Mouse (Mus musculus) liver, adult 2 months (tissue): ENCODE data around the gene Atf2. TPM values are rescaled to one million over a fixed set of nuclear protein-coding genes. Genes with fewer than 3 reads are reported as not detected.
A peak's percentile ranks its signal among the peaks of the same experiment; 100 is the strongest.
"Not testable (repeated sequence)": the region's sequence is repeated elsewhere in the genome, so short reads cannot be mapped to it uniquely, and the experiment has no call there.

ENCODE experiments used
- DNase-seq: peaks from one replicate; pipeline ENCODE4 v3.0.0-alpha.2; 2011; ENCODE audit warnings: low read depth, low spot score; ENCODE audit errors: extremely low read depth
- H3K27ac ChIP-seq: fragments of 200-500 bp; replicated peaks from 2 replicates; pipeline ENCODE4 v1.5.1; 2012; ENCODE audit warnings: low read depth, mild to moderate bottlenecking, control low read depth, inconsistent platforms, low read length; ENCODE audit not compliant: insufficient read depth
- H3K27me3 ChIP-seq: fragments of 200-500 bp; 2 replicates; pipeline ENCODE4 v1.6.1; 2012; ENCODE audit warnings: mild to moderate bottlenecking, moderate library complexity, low read length, inconsistent platforms; ENCODE audit not compliant: control insufficient read depth, insufficient read depth
- H3K36me3 ChIP-seq: fragments of 200-500 bp; 2 replicates; pipeline ENCODE4 v1.6.1; 2012; ENCODE audit warnings: low read length, inconsistent platforms; ENCODE audit not compliant: control insufficient read depth, insufficient read depth
- H3K4me1 ChIP-seq: fragments of 200-500 bp; 2 replicates; pipeline ENCODE4 v1.6.1; 2011; ENCODE audit warnings: low read length; ENCODE audit not compliant: control insufficient read depth, insufficient read depth
- H3K4me3 ChIP-seq: fragments of 200-500 bp; 2 replicates; pipeline ENCODE4 v1.5.1; 2011; ENCODE audit warnings: low read depth, mild to moderate bottlenecking, control low read depth, low read length, moderate library complexity; ENCODE audit not compliant: insufficient read depth
- H3K79me2 ChIP-seq: fragments of 200-500 bp; 2 replicates; pipeline ENCODE4 v1.6.1; 2012; ENCODE audit warnings: inconsistent platforms, mild to moderate bottlenecking, low read length, moderate library complexity; ENCODE audit not compliant: control insufficient read depth, insufficient read depth
- H3K9ac ChIP-seq: fragments of 200-500 bp; 2 replicates; pipeline ENCODE4 v1.6.1; 2012; ENCODE audit warnings: low read depth, mild to moderate bottlenecking, control low read depth, inconsistent platforms, low read length
- CTCF ChIP-seq: fragments of 200-500 bp; IDR thresholded peaks from 2 replicates; pipeline ENCODE4 v1.5.1; 2011; ENCODE audit warnings: low read depth, low read length, control low read depth
- POLR2A ChIP-seq: fragments of 200-500 bp; IDR thresholded peaks from 2 replicates; pipeline ENCODE4 v1.6.1; 2011; ENCODE audit warnings: low read length, control low read depth; ENCODE audit not compliant: insufficient read depth; ENCODE audit errors: extremely low read depth
- WGBS: fragments of 180-500 bp; shearing (Covaris S2); methylation state at CpG from one replicate; pipeline ENCODE4 v1.1.7; 2018; 5-methylcytosine and 5-hydroxymethylcytosine counted together
- polyA plus RNA-seq: library from polyadenylated mRNA; depleted of rRNA; stranded (reverse); fragments of >200 nt; gene quantifications from 2 replicates; pipeline ENCODE4 v1.2.3, GENCODE M21; 2012
- total RNA-seq: library from RNA; depleted of rRNA; stranded (reverse); fragments of >200 nt; gene quantifications from 2 replicates; pipeline ENCODE4 v1.2.3, GENCODE M21; 2014

Gene Atf2
- total and polyA plus RNA-seq, 2 experiments: 7.1 to 15.4 TPM

GRCm38 (mm10) chr2:73909116-73909515, 16.7 kb upstream of the Atf2 start:
- Histone ChIP-seq H3K4me3 (no peak overlapping the region), H3K36me3 (peaks cover 34% of the 10 kb centered on the region), H3K4me1 (peaks cover 2% of the 10 kb centered on the region; the same call in 1 of the 2 replicates), H3K27me3 (no peaks in the 10 kb centered on the region), H3K9ac (no peak overlapping the region), H3K79me2 (peaks cover 6% of the 10 kb centered on the region; the same call in 1 of the 2 replicates), H3K27ac (no peak overlapping the region)
- 17% methylated on average over 2 of the region's 2 CpGs for WGBS
- peak; percentile 69 for DNase-seq
- TF ChIP-seq POLR2A (no peak), CTCF (no peak)

GRCm38 (mm10) chr2:73904679-73905078, 12.2 kb upstream of the Atf2 start:
- DNase-seq: peak; percentile 31
- H3K9ac ChIP-seq, H3K27ac ChIP-seq, H3K4me1 ChIP-seq, H3K4me3 ChIP-seq, H3K79me2 ChIP-seq, H3K27me3 ChIP-seq: not testable (repeated sequence)
- peaks cover 30% of the 10 kb centered on the region for H3K36me3 ChIP-seq

GRCm38 (mm10) chr2:73903536-73903935, 11.1 kb upstream of the Atf2 start:
- no peaks in the 10 kb centered on the region for H3K79me2 ChIP-seq
- TF ChIP-seq CTCF: no peak
- TF ChIP-seq POLR2A: no peak
- no peaks in the 10 kb centered on the region for H3K27me3 ChIP-seq
- H3K4me3 ChIP-seq: no peak overlapping the region
- peaks cover 21% of the 10 kb centered on the region for H3K36me3 ChIP-seq
- WGBS: 96% methylated on average over 2 of the region's 2 CpGs
- DNase-seq: no peak
- no peak overlapping the region for H3K27ac ChIP-seq
- H3K4me1 ChIP-seq: no peaks in the 10 kb centered on the region
- H3K9ac ChIP-seq: no peak overlapping the region

- not testable (repeated sequence) for H3K36me3 ChIP-seq, DNase-seq, H3K9ac ChIP-seq, H3K4me3 ChIP-seq, H3K27ac ChIP-seq, H3K79me2 ChIP-seq, H3K4me1 ChIP-seq, H3K27me3 ChIP-seq
- WGBS: 98% methylated on average over 3 of the region's 3 CpGs
These were observed 9.9 kb upstream of the Atf2 start for GRCm38 (mm10) chr2:73902328-73902727.

GRCm38 (mm10) chr2:73901169-73901568, 8.7 kb upstream of the Atf2 start:
- no peak overlapping the region for H3K4me3 ChIP-seq
- H3K27me3 ChIP-seq: no peaks in the 10 kb centered on the region
- no peak overlapping the region for H3K9ac ChIP-seq
- H3K27ac ChIP-seq: no peak overlapping the region
- no peaks in the 10 kb centered on the region for H3K4me1 ChIP-seq
- no peak for DNase-seq
- H3K79me2 ChIP-seq: no peaks in the 10 kb centered on the region
- H3K36me3 ChIP-seq: no peaks in the 10 kb centered on the region; the same call in 1 of the 2 replicates
- TF ChIP-seq CTCF (no peak), POLR2A (no peak)

- H3K4me3 ChIP-seq: no peak overlapping the region
- no peak overlapping the region for H3K9ac ChIP-seq
- no peaks in the 10 kb centered on the region; the same call in 1 of the 2 replicates for H3K36me3 ChIP-seq
- TF ChIP-seq CTCF (no peak), POLR2A (no peak)
- no peak overlapping the region for H3K27ac ChIP-seq
- WGBS: 64% methylated on average over 1 of the region's 1 CpGs
- no peaks in the 10 kb centered on the region for H3K79me2 ChIP-seq
- no peak for DNase-seq
- no peaks in the 10 kb centered on the region for H3K27me3 ChIP-seq
- H3K4me1 ChIP-seq: no peaks in the 10 kb centered on the region
These were observed 7.9 kb upstream of the Atf2 start for GRCm38 (mm10) chr2:73900364-73900763.

GRCm38 (mm10) chr2:73896919-73897318, 4.5 kb upstream of the Atf2 start:
- not testable (repeated sequence) for H3K79me2 ChIP-seq, H3K36me3 ChIP-seq, H3K4me3 ChIP-seq, DNase-seq, H3K4me1 ChIP-seq, H3K27ac ChIP-seq, H3K9ac ChIP-seq, H3K27me3 ChIP-seq
- WGBS: 84% methylated on average over 4 of the region's 4 CpGs
